Mouse (Mus musculus): ENCODE measurements around the gene Igbp1. TPM values are rescaled to one million over a fixed set of nuclear protein-coding genes. Genes with fewer than 3 reads are reported as not detected.

Gene Igbp1
- total RNA-seq (2023), result 10 to 100 TPM; 56.0 to 56.8 TPM

DNA sequence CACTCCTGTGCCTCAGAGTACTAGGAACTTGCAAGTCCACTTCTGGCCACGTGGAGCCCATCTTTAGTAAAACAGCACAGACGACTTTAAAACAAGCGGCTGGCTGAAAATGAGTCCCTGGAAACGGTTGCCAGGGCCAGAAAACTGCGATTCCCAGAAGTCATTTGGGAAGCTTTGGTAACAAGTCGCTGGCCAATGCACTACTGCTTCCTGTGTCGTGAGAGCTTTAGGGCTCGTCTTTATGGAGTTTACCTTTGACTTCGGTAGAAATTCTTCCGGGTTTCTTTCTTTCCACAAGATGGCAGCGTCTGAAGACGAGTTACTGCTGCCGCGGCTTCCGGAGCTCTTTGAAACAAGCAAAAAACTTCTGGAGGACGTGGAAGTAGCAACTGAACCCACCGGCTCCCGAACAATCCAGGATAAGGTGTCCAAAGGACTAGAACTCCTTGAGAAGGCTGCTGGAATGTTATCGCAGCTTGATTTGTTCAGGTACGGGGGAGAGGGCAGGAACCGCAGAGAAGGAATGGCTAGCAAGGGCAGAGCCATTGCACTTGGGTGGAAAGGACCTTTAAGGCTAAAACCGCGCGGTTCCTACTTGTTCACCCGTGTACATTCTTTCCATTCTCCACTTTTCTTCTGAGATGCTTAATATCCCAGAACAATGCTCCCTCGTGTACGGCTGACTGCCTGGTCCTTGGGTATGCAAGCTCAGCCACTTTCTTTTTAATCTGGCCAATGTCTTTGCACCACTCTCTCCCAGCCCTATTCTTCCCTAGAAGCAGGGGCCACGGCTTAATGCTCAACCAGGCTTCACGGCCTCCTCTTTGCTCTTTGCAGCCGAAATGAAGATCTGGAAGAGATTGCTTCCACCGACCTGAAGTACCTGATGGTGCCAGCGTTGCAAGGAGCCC is at the start of gene Igbp1:
Igbp1 (plus strand) TSS at position 224 of the 911 bp plus-strand sequence.

DNA sequence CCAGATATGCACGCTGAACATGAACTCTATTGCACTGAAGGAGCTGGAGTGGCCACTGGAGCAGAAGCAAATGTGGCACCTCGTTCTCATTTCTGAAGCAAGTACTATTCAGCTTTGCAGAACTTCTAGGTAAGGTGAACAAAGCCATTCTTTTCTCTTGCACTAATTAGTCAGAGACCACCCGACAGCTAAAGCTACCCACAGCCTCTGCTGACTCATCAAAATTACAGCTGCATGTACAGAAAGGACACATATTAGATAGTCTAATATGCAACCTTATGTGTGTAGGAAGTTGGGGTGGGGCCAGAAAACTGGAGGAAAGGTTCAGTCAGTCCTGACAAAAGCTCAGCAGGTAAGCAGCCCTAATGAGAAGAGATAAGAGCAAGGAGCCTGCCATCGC is 30.4 kb downstream of the Igbp1 start, which contains the start of gene Dgat2l6:
Dgat2l6 (plus strand) TSS at position 368 of the 400 bp plus-strand sequence.

Other genes with a start within 250 kb of the Igbp1 start
- not detected for gene Otud6a, start 65.3 kb upstream of the Igbp1 start, total RNA-seq (2023)
- under 1 TPM; 0.44 to 0.73 TPM for gene Awat2, start 51.6 kb upstream of the Igbp1 start, total RNA-seq (2023)
- not detected for gene Dgat2l6, start 30.5 kb downstream of the Igbp1 start, total RNA-seq (2023)
- not detected for gene Awat1, start 78.0 kb downstream of the Igbp1 start, total RNA-seq (2023)
- not detected for gene P2ry4, start 100.6 kb downstream of the Igbp1 start, total RNA-seq (2023)
- not detected for gene Arr3, start 111.2 kb downstream of the Igbp1 start, total RNA-seq (2023)
- gene Kif4, start 131.4 kb downstream of the Igbp1 start, total RNA-seq (2023), result 1 to 10 TPM; 1.2 to 1.3 TPM
- gene Pdzd11, start 132.3 kb downstream of the Igbp1 start, total RNA-seq (2023), result 10 to 100 TPM; 18.9 to 19.6 TPM
- under 1 TPM in 1 of 2 experiments, not detected in 1; 0.38 TPM for gene Gdpd2, start 235.6 kb downstream of the Igbp1 start, total RNA-seq (2023)

All from B cell, adult 67 days (primary cell).